In genomic region chr10:7725751-7726500, GRCm38 (mm10) we compare ENCODE assay signal across 8 mouse cellular contexts. TPM values are rescaled to one million over a fixed set of nuclear protein-coding genes. Genes with fewer than 3 reads are reported as not detected.
DNase-seq lines count a peak whose midpoint lies in the region; ATAC-seq and TF ChIP-seq lines count a peak whose summit lies in the region.

Gene Katna1 (plus strand): TSS chr10:7726000.

- under 1% methylated on average over 49 of the region's 49 CpGs for WGBS in hindbrain, embryonic 13.5 days

- TF ChIP-seq CTCF in Patski (IDR thresholded peaks at IDR 0.05) = no peak

- ATAC-seq in Patski = peak; percentile 86
- peak; percentile 99 for ATAC-seq in hindbrain, embryonic 13.5 days (ENCODE audit: low FRiP score)

- H3K9me3 ChIP-seq in hindbrain, embryonic 13.5 days = no peaks in the 10 kb centered on the region

- H3K27me3 ChIP-seq in Patski = no peaks in the 10 kb centered on the region
- H3K27me3 ChIP-seq in hindbrain, embryonic 13.5 days = no peaks in the 10 kb centered on the region

- CTCF ChIA-PET in Patski (lab: Charles Lee) = interaction anchor here (0.8 to 1.4 kb wide), 4 partner anchors 15 to 39 kb away, joined by 3 to 4 read pairs (median 3); no protein-coding TSS in a partner anchor

- DNase-seq in Patski (ENCODE audit: low read depth, low spot score) = peak; percentile 65
- DNase-seq in cerebellum, postnatal 14 days = peak; percentile 92
- DNase-seq in frontal cortex, postnatal 14 days (ENCODE audit: low spot score in 2 of 2) = peak; percentile 78 to 89
- DNase-seq in layer of hippocampus, postnatal 25 days (ENCODE audit: extremely low spot score in 1 of 2, low spot score in 1 of 2) = peak; percentile 77 to 81
- DNase-seq in lung, postnatal 25 days (ENCODE audit: low spot score) = peak; percentile 94
- DNase-seq in retina, embryonic 14.5 days (ENCODE audit: low spot score) = peak; percentile 98
- DNase-seq in thymus, postnatal 4 days = peak; percentile 99

- H3K4me3 ChIP-seq in hindbrain, embryonic 13.5 days = peak within 1 kb of the TSS; percentile 62

- peak within 1 kb of the TSS; percentile 66 for H3K4me2 ChIP-seq in hindbrain, embryonic 13.5 days

- no peaks in the 10 kb centered on the region for H3K36me3 ChIP-seq in hindbrain, embryonic 13.5 days

- peak within 1 kb of the TSS; percentile 83 for H3K27ac ChIP-seq in hindbrain, embryonic 13.5 days

- in situ Hi-C loops in Patski (cut with MboI; ENCODE audit: low pct_unique_long_range_greater_than_20kb) = no loop called here

- peak within 1 kb of the TSS; percentile 83 for H3K9ac ChIP-seq in hindbrain, embryonic 13.5 days

- POLR2A ChIA-PET in Patski (lab: Charles Lee) = interaction anchor here (0.7 to 1.3 kb wide), 3 partner anchors 11 to 63 kb away, joined by 3 to 6 read pairs (median 3); partner anchors contain the start of genes Lats1 and Pcmt1

- H3K4me1 ChIP-seq in hindbrain, embryonic 13.5 days (replicated peaks) = peaks cover 29% of the 10 kb centered on the region

RNA-seq across cellular contexts. Expression of gene Katna1, which starts in this region (rescaled TPM):
- 34.4 TPM for polyA plus RNA-seq in Patski (2021)
- 35.9 and 36.6 TPM in 2 replicates for polyA plus RNA-seq in hindbrain, embryonic 13.5 days (2015; fragmentation: Nextera tagmentation; extraction: Ambion mirVana)
- total RNA-seq in layer of hippocampus, postnatal 25 days (2021) = 10 to 100 TPM; 13.4 to 16.1 TPM

Comparison
In these comparisons a context has a peak if more than half of its experiments do, and no peak if none do; other contexts are left out.
1. Peak in every context shown above with its lines: DNase-seq, ATAC-seq, H3K4me3 ChIP-seq and H3K27ac ChIP-seq.